Mouse (Mus musculus): ENCODE measurements around the gene Atp5h.

- TF ChIP-seq CTCF (IDR thresholded peaks at IDR 0.05; ENCODE audit: low read depth) (no peak), EP300 (IDR thresholded peaks at IDR 0.05; ENCODE audit: low read depth) (no peak)
Measured at GRCm38 (mm10) chr11:115376722-115377121, 43.0 kb downstream of the Atp5h start.
